Mouse (Mus musculus) MEL-GATA-1-ER (cell line): Measurements from ENCODE around the gene Sh3bp5.
"Not testable (repeated sequence)": the region's sequence is repeated elsewhere in the genome, so short reads cannot be mapped to it uniquely, and the experiment has no call there.

Experiments
- DNase-seq: peaks from one replicate; pipeline ENCODE4 v3.0.0-alpha.2; 2012; ENCODE audit warnings: low read depth; ENCODE audit errors: extremely low read depth

Gene Sh3bp5

GRCm38 (mm10) chr14:31435930-31436693, at the start of gene Sh3bp5:
Sh3bp5 (minus strand) TSS chr14:31436078.
- peak; percentile 54 for DNase-seq

GRCm38 (mm10) chr14:31482417-31482816, 46.5 kb upstream of the Sh3bp5 start:
- no peak for DNase-seq

GRCm38 (mm10) chr14:31473297-31473696, 37.4 kb upstream of the Sh3bp5 start:
- DNase-seq = no peak

GRCm38 (mm10) chr14:31472451-31473061, 36.7 kb upstream of the Sh3bp5 start:
- DNase-seq = peak; percentile 50

GRCm38 (mm10) chr14:31469711-31470110, 33.8 kb upstream of the Sh3bp5 start:
- no peak for DNase-seq

GRCm38 (mm10) chr14:31464176-31464575, 28.3 kb upstream of the Sh3bp5 start:
- DNase-seq = no peak

- no peak for DNase-seq
These were observed 27.0 kb upstream of the Sh3bp5 start for GRCm38 (mm10) chr14:31462886-31463285.

- not testable (repeated sequence) for DNase-seq
These were observed 26.3 kb upstream of the Sh3bp5 start for GRCm38 (mm10) chr14:31462226-31462625.

GRCm38 (mm10) chr14:31458006-31458405, 22.1 kb upstream of the Sh3bp5 start:
- DNase-seq = no peak

- DNase-seq = no peak
These were observed 20.3 kb upstream of the Sh3bp5 start for GRCm38 (mm10) chr14:31456064-31456721.

GRCm38 (mm10) chr14:31454849-31455566, 19.1 kb upstream of the Sh3bp5 start:
- DNase-seq = no peak

GRCm38 (mm10) chr14:31453946-31454345, 18.1 kb upstream of the Sh3bp5 start:
- DNase-seq = not testable (repeated sequence)

- DNase-seq = no peak
These were observed 13.1 kb upstream of the Sh3bp5 start for GRCm38 (mm10) chr14:31448994-31449393.

- DNase-seq = no peak
These were observed 7.7 kb upstream of the Sh3bp5 start for GRCm38 (mm10) chr14:31443616-31444015.

- DNase-seq = peak; percentile 34
These were observed 4.8 kb upstream of the Sh3bp5 start for GRCm38 (mm10) chr14:31440725-31441124.

- no peak for DNase-seq
These were observed 4.4 kb upstream of the Sh3bp5 start for GRCm38 (mm10) chr14:31440230-31440629.

- no peak for DNase-seq
These were observed 3.4 kb upstream of the Sh3bp5 start for GRCm38 (mm10) chr14:31439279-31439678.

- DNase-seq = no peak
These were observed 2.1 kb upstream of the Sh3bp5 start for GRCm38 (mm10) chr14:31437826-31438529.

GRCm38 (mm10) chr14:31435018-31435915, 611 bp downstream of the Sh3bp5 start:
- no peak for DNase-seq

GRCm38 (mm10) chr14:31434426-31434825, 1.5 kb downstream of the Sh3bp5 start:
- no peak for DNase-seq
